Mouse (Mus musculus) brain, embryonic 14.5 days (tissue): ENCODE results near the gene Urah.

ENCODE experiments used
- CTCF ChIP-seq: fragments of 200-500 bp; IDR thresholded peaks from 2 replicates; pipeline ENCODE4 v1.5.1; 2012; ENCODE audit warnings: inconsistent platforms, mild to moderate bottlenecking, moderate library complexity, borderline replicate concordance; ENCODE audit not compliant: insufficient read depth, insufficient read length; ENCODE audit errors: extremely low read depth
- POLR2A ChIP-seq: fragments of 200-500 bp; IDR thresholded peaks from 2 replicates; pipeline ENCODE4 v1.6.1; 2012; ENCODE audit warnings: mild to moderate bottlenecking, inconsistent platforms, borderline replicate concordance; ENCODE audit not compliant: poor library complexity, insufficient read depth, insufficient read length, severe bottlenecking; ENCODE audit errors: extremely low read depth

- TF ChIP-seq CTCF = no peak
- TF ChIP-seq POLR2A = no peak
Observed at GRCm38 (mm10) chr7:140857550-140858505, 23.0 kb downstream of the Urah start, which contains the start of gene Bet1l.
